Mouse (Mus musculus) adrenal gland, postnatal 14 days (tissue): Measurements from ENCODE around the gene Fes. TPM values are rescaled to one million over a fixed set of nuclear protein-coding genes. Genes with fewer than 3 reads are reported as not detected.
A peak's percentile ranks its signal among the peaks of the same experiment; 100 is the strongest.

ENCODE experiments used
- DNase-seq: peaks from one replicate; pipeline ENCODE4 v3.0.0; 2021; ENCODE audit warnings: mixed read lengths
- total RNA-seq: library from RNA; stranded (reverse); gene quantifications from 2 replicates; pipeline ENCODE4 v1.2.3, GENCODE M21; 2021

The Fes gene
- total RNA-seq, 1 experiment from 2014 or later = 13.0 TPM

- no peak for DNase-seq
These were observed 44.3 kb downstream of the Fes start for GRCm38 (mm10) chr7:80343270-80344018.

- peak; percentile 96 for DNase-seq
These were observed 44.9 kb downstream of the Fes start, which contains the start of gene Hddc3 for GRCm38 (mm10) chr7:80342858-80343257. Gene Hddc3, plus strand, starts transcription at chr7:80343104.

- no peak for DNase-seq
These were observed 46.0 kb downstream of the Fes start for GRCm38 (mm10) chr7:80341793-80342192.

GRCm38 (mm10) chr7:80340793-80341192 lies 47.0 kb downstream of the Fes start, which contains the start of gene Unc45a:
Gene Unc45a, minus strand, starts transcription at chr7:80341005.
- DNase-seq = peak; percentile 86

GRCm38 (mm10) chr7:80339793-80340628 lies 47.7 kb downstream of the Fes start:
- DNase-seq = peak; percentile 98

- DNase-seq = peak; percentile 54
These were observed 48.4 kb downstream of the Fes start for GRCm38 (mm10) chr7:80339371-80339770.

- DNase-seq = no peak
These were observed 50.8 kb downstream of the Fes start for GRCm38 (mm10) chr7:80336932-80337331.

- no peak for DNase-seq
These were observed 52.9 kb downstream of the Fes start for GRCm38 (mm10) chr7:80334848-80335247.

GRCm38 (mm10) chr7:80331433-80331832 lies 56.3 kb downstream of the Fes start:
- peak; percentile 70 for DNase-seq

- no peak for DNase-seq
These were observed 57.5 kb downstream of the Fes start for GRCm38 (mm10) chr7:80330278-80330677.

Other genes with a start within 250 kb of the Fes start
- gene Sema4b, start 201.1 kb downstream of the Fes start, total RNA-seq = 46.9 and 57.0 TPM in 2 replicates
- gene Cib1, start 155.1 kb downstream of the Fes start, total RNA-seq = 52.9 and 59.6 TPM in 2 replicates
- 2.7 and 3.9 TPM in 2 replicates for gene Gdpgp1, start 155.1 kb downstream of the Fes start, total RNA-seq
- 0.83 and 1.0 TPM in 2 replicates for gene Ttll13, start 141.6 kb downstream of the Fes start, total RNA-seq
- gene Ngrn, start 126.7 kb downstream of the Fes start, total RNA-seq = 38.5 and 47.5 TPM in 2 replicates
- gene Vps33b, start 118.3 kb downstream of the Fes start, total RNA-seq = 15.9 and 19.5 TPM in 2 replicates
- 31.8 and 32.4 TPM in 2 replicates for gene Prc1, start 93.5 kb downstream of the Fes start, total RNA-seq
- gene Rccd1, start 63.5 kb downstream of the Fes start, total RNA-seq = 6.6 and 10.3 TPM in 2 replicates
- gene Unc45a, start 46.9 kb downstream of the Fes start, total RNA-seq = 52.5 and 59.0 TPM in 2 replicates
- 35.1 and 44.2 TPM in 2 replicates for gene Hddc3, start 44.8 kb downstream of the Fes start, total RNA-seq
- 61.4 and 82.8 TPM in 2 replicates for gene Man2a2, start 16.6 kb downstream of the Fes start, total RNA-seq
- gene Furin, start 17.5 kb upstream of the Fes start, total RNA-seq = 138 and 140 TPM in 2 replicates
- 6.0 and 6.4 TPM in 2 replicates for gene Blm, start 147.2 kb upstream of the Fes start, total RNA-seq